Mouse (Mus musculus): ENCODE results near the gene Btbd9. TPM values are rescaled to one million over a fixed set of nuclear protein-coding genes. Genes with fewer than 3 reads are reported as not detected.
"Not testable (repeated sequence)": the region's sequence is repeated elsewhere in the genome, so short reads cannot be mapped to it uniquely, and the experiment has no call there.

Btbd9 gene
- polyA plus RNA-seq (2011; ENCODE audit: insufficient read depth, insufficient read length, low replicate concordance, missing spikeins), result 4.7 and 21.0 TPM in 2 replicates

DNA sequence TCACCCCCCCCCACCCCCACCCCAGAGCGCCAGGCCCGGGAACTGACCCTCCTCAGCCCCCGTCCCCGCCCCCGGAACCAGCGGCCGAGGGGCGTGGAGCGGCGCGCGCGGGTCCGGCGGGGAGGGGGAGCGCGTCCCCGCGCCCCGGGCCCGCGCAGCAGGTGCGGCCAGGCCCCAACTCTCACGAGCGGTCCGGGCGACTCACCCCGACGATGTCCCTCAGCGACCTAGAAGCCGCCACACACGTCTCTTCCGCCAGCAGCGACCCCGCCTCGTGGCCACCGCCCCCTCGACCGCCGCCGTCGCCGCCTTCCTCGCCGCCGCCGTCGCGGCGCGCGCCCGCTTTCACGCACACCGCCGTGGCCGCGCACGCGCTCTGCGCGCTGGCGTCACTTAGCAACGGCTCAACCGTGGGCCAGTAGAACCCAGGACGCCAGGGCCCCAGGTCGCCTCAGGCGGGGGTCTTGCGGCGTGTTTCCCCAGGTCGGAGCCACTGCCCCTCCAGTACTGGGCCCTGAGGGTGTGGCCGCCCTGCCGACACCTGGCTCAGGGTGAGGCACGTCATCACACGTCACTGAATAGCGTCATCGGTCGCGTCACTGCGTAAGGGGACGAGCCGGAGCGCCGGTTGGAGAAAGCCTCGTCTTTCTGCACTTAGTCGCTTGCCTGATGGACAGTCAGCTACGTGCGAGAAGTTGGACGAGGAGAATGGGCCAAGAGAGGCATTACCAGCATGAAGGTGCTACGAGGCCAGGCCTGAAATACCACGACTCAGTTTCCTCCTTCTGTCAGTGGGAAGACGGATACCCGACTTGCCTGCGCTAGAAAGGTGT, at the start of gene Btbd9:
Gene Btbd9, minus strand, starts transcription at position 548 of the 833 bp plus-strand sequence.
- Histone ChIP-seq H3K27ac (ENCODE audit: control insufficient read depth, insufficient read depth, low read depth, low read length, poor library complexity) (peak within 1 kb of the TSS; percentile 96), H3K4me3 (replicated peaks; ENCODE audit: control insufficient read depth, low read depth, low read length) (peak within 1 kb of the TSS; percentile 79), H3K4me1 (ENCODE audit: control insufficient read depth, insufficient read depth, low read length) (peaks cover 2% of the 10 kb centered on the region; the same call in 1 of the 2 replicates)
- WGBS, result under 1% methylated on average over 80 of the region's 94 CpGs
- TF ChIP-seq POLR2A (IDR thresholded peaks at IDR 0.05; ENCODE audit: borderline replicate concordance, control insufficient read depth, low read depth, low read length), result peak; percentile 71; the same call in 1 of the 2 replicates
- peak; percentile 5; the same call in 1 of the 2 replicates for TF ChIP-seq CTCF (IDR thresholded peaks at IDR 0.05; ENCODE audit: control insufficient read depth, insufficient read depth, low read length)

DNA sequence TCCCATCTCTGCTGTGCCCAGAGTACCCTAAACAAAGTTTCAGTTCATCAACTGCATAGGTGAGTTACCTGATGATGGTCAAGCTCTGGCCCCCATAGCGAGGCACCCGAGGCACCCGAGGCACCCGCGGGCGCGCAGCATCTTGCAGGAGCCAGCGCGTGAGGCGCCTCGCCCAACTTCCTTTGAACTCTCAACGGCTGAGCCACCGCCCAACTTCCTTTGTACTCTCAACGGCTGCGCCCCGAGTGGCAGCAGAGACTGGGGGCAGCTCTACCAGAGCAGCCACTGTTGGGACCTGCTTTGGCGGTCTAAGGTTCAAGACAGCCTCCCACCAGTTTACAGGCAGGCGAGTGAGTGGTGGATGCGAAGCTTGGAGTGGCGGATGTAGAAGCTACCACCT, 47.8 kb upstream of the Btbd9 start, which contains the start of gene Dnah8:
Gene Dnah8, plus strand, starts transcription at position 223 of the 400 bp plus-strand sequence.
- no CpG with 5 or more reads among the region's 20 CpGs for WGBS
- not testable (repeated sequence) for H3K27ac ChIP-seq (ENCODE audit: control insufficient read depth, insufficient read depth, low read depth, low read length, poor library complexity); H3K4me1 ChIP-seq (ENCODE audit: control insufficient read depth, insufficient read depth, low read length); H3K4me3 ChIP-seq (replicated peaks; ENCODE audit: control insufficient read depth, low read depth, low read length)

DNA sequence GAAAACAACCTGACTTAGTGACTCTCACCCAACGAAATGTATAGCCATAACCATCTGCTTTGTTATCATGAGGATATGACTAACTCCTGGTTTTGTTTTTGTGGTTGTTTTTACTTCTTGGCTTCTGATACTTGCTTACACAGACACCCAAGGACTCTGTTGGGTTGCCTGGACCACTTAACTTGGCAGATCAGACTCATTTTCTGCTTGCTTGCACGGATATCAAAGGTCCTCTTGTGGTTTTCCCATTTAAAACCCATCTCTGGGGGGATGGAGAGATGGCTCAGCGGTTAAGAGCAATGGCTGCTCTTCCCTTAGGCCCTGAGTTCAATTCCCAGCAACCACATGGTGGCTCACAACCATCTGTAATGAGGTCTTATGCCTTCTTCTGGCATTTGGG, 46.9 kb upstream of the Btbd9 start:
- Histone ChIP-seq H3K4me1 (ENCODE audit: control insufficient read depth, insufficient read depth, low read length) (no peaks in the 10 kb centered on the region; the same call in 1 of the 2 replicates), H3K27ac (ENCODE audit: control insufficient read depth, insufficient read depth, low read depth, low read length, poor library complexity) (no peak overlapping the region), H3K4me3 (replicated peaks; ENCODE audit: control insufficient read depth, low read depth, low read length) (no peak overlapping the region)
- WGBS, result 62% methylated on average over 3 of the region's 3 CpGs
- TF ChIP-seq CTCF (IDR thresholded peaks at IDR 0.05; ENCODE audit: control insufficient read depth, insufficient read depth, low read length) (no peak), POLR2A (IDR thresholded peaks at IDR 0.05; ENCODE audit: borderline replicate concordance, control insufficient read depth, low read depth, low read length) (no peak)

DNA sequence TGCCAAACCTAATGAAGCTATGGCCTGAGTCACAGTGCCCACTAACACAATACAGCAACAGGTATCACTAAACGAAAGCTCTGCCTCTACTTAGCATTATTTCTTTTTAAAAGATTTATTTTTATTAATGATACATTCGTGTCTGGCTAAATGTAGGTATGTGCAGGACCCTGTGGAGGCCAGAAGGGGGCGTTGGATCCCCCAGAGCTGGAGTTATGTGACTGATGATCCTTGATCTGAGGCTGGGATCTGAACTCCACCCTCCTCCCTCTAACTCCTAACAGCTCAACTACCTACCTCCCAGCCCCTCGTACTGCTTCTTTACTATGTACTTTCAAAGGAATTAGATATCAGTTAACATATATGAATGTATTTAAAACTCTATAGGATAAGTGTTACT, 45.2 kb upstream of the Btbd9 start:
- Histone ChIP-seq H3K4me1 (ENCODE audit: control insufficient read depth, insufficient read depth, low read length) (no peaks in the 10 kb centered on the region; the same call in 1 of the 2 replicates), H3K27ac (ENCODE audit: control insufficient read depth, insufficient read depth, low read depth, low read length, poor library complexity) (no peak overlapping the region), H3K4me3 (replicated peaks; ENCODE audit: control insufficient read depth, low read depth, low read length) (no peak overlapping the region)
- TF ChIP-seq CTCF (IDR thresholded peaks at IDR 0.05; ENCODE audit: control insufficient read depth, insufficient read depth, low read length) (no peak), POLR2A (IDR thresholded peaks at IDR 0.05; ENCODE audit: borderline replicate concordance, control insufficient read depth, low read depth, low read length) (no peak)
- WGBS, result 70% methylated on average over 4 of the region's 4 CpGs

DNA sequence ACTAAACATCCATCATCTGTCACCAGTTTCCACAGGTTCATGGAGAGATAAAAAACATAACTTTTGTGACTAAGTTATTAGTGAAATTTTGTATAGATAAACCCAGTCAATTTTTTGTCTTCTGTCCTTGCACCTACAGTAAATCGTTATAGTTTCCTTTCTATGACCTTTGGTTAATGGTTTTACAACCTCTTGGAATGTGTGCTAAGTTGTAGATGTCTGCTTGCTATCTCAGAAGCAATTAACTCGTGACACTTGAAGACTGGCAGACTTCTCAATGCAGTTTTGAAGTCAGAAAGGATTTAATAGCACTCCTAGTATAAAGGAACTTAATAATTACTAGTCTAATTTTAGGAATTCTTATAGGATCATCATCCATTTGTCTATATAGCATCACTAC, 44.3 kb upstream of the Btbd9 start:
- no peak overlapping the region for H3K4me3 ChIP-seq (replicated peaks; ENCODE audit: control insufficient read depth, low read depth, low read length)
- WGBS, result 53% methylated on average over 2 of the region's 2 CpGs
- TF ChIP-seq POLR2A (IDR thresholded peaks at IDR 0.05; ENCODE audit: borderline replicate concordance, control insufficient read depth, low read depth, low read length), result no peak
- TF ChIP-seq CTCF (IDR thresholded peaks at IDR 0.05; ENCODE audit: control insufficient read depth, insufficient read depth, low read length), result no peak
- no peak overlapping the region for H3K27ac ChIP-seq (ENCODE audit: control insufficient read depth, insufficient read depth, low read depth, low read length, poor library complexity)
- peaks cover 2% of the 10 kb centered on the region for H3K4me1 ChIP-seq (ENCODE audit: control insufficient read depth, insufficient read depth, low read length)

DNA sequence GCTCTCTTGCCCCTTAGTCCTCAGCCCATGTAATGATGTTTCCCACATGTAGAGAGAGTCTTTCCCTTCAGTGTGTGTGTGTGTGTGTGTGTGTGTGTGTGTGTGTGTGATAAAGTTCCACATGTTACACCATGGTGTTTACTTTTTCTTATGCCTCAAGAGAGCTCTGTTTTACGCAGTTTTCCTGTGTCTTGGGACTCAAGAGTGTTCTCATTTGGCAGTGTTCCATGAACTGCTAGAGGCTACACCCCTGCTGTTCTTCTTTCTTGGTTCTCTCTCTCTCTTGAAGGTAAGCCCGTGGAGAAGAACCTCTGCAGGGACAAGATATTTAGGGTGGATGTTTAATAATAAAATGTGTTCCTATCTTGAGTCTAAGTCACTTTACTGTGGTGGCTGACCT, 42.9 kb upstream of the Btbd9 start:
- Histone ChIP-seq H3K4me1 (ENCODE audit: control insufficient read depth, insufficient read depth, low read length) (peaks cover 2% of the 10 kb centered on the region), H3K4me3 (replicated peaks; ENCODE audit: control insufficient read depth, low read depth, low read length) (no peak overlapping the region), H3K27ac (ENCODE audit: control insufficient read depth, insufficient read depth, low read depth, low read length, poor library complexity) (no peak overlapping the region)
- TF ChIP-seq POLR2A (IDR thresholded peaks at IDR 0.05; ENCODE audit: borderline replicate concordance, control insufficient read depth, low read depth, low read length) (no peak), CTCF (IDR thresholded peaks at IDR 0.05; ENCODE audit: control insufficient read depth, insufficient read depth, low read length) (no peak)
- 33% methylated on average over 2 of the region's 2 CpGs for WGBS

DNA sequence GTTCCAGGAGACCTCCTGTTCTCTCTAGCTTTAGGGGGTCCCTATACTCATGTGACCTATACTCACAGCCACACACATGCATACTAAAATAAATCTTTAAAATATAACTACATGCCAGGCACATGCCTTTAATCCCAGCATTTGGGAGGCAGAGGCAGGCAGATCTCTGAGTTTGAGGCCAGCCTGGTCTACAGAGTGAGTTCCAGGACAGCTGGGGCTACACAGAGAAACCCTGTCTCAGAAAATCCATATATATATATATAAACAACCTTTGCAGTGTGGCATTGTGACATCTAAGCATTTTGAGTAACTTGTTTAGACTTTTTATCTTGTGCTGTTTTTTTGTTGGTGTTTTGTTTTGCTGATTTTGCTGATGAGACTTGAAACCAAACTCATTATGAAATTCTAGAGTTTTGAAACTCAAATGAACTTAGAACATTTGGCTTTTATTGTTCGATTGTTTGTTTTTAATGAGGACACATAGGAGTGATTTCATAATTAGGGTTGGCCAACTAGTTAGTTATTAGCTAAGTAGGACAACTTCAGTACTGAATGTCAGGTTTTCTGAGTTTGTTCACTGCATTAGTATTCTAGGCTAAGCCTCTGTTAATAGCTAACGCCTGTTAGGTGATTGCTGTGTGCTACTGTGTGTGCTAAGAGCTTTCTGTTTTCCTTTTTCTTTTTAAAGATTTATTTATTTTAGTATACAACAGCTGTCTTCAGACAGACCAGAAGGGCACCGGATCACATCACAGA, 42.0 kb upstream of the Btbd9 start:
- Histone ChIP-seq H3K4me3 (replicated peaks; ENCODE audit: control insufficient read depth, low read depth, low read length) (no peak overlapping the region), H3K4me1 (ENCODE audit: control insufficient read depth, insufficient read depth, low read length) (peaks cover 2% of the 10 kb centered on the region), H3K27ac (ENCODE audit: control insufficient read depth, insufficient read depth, low read depth, low read length, poor library complexity) (no peak overlapping the region)
- TF ChIP-seq CTCF (IDR thresholded peaks at IDR 0.05; ENCODE audit: control insufficient read depth, insufficient read depth, low read length), result no peak
- TF ChIP-seq POLR2A (IDR thresholded peaks at IDR 0.05; ENCODE audit: borderline replicate concordance, control insufficient read depth, low read depth, low read length), result no peak
- WGBS, result 85% methylated on average over 3 of the region's 3 CpGs

DNA sequence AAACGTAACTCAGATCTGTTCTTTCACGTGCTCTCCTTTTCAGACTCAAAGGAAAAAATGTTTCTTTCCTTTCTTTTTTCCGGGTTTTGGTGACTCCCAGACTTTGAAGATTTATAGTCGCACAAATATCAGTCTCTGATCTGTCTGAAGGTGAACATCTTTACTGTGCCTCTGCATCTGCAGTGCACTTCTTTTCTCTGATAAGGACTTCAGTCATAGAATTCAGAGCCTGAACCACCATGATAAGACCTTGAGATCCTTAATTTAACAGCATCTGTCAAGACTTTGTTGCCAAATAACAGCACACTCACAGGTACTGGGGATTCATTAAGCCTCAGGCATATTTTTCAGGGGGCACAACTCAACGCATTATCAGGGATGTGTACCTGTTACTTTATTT, 39.9 kb upstream of the Btbd9 start:
- no peak overlapping the region for H3K27ac ChIP-seq (ENCODE audit: control insufficient read depth, insufficient read depth, low read depth, low read length, poor library complexity)
- 67% methylated on average over 5 of the region's 5 CpGs for WGBS
- TF ChIP-seq POLR2A (IDR thresholded peaks at IDR 0.05; ENCODE audit: borderline replicate concordance, control insufficient read depth, low read depth, low read length) (no peak), CTCF (IDR thresholded peaks at IDR 0.05; ENCODE audit: control insufficient read depth, insufficient read depth, low read length) (no peak)
- H3K4me1 ChIP-seq (ENCODE audit: control insufficient read depth, insufficient read depth, low read length), result peaks cover 2% of the 10 kb centered on the region
- H3K4me3 ChIP-seq (replicated peaks; ENCODE audit: control insufficient read depth, low read depth, low read length), result no peak overlapping the region
